Mouse (Mus musculus): Measurements from ENCODE around the gene Eif2b2. TPM values are rescaled to one million over a fixed set of nuclear protein-coding genes. Genes with fewer than 3 reads are reported as not detected.

The Eif2b2 gene
- polyA plus RNA-seq (2012; ENCODE audit: insufficient read depth, insufficient read length, missing spikeins): 34.3 and 45.1 TPM in 2 replicates

DNA sequence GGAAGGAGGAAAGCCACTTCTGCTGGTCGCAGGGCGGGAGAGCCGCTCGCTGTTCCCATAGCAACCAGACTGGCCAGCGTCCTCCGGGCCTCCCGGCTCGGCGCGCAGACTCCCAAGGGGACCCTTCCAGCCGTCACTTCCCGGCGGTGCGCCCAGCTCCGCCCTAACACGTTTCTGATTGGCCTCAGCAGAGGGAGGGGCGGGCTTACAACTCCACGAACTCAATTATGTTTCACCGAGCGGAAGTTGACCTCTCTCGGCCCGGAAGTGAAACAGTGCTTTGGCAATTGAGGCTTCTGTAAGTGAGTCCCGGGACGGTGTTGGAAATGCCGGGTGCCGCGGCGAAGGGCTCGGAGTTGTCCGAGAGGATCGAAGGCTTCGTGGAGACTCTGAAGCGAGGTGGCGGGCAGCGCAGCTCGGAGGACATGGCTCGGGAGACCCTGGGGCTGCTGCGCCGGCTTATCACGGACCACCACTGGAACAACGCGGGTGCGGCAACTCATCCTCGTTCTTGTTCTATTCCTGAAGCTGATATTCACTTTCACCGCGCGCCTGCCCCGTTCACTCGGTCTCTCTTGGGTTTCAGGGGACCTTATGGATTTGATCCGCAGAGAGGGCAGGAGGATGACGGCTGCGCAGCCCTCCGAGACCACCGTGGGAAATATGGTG is at the start of gene Eif2b2:
Gene Eif2b2, plus strand, starts transcription at position 246 of the 669 bp plus-strand sequence.
- H3K4me3 ChIP-seq (ENCODE audit: insufficient read depth, low read length): peak within 1 kb of the TSS; percentile 74
- no peak for TF ChIP-seq CTCF (IDR thresholded peaks at IDR 0.05; ENCODE audit: low read depth, low read length)
- TF ChIP-seq POLR2A (IDR thresholded peaks at IDR 0.05; ENCODE audit: borderline replicate concordance, low read depth, low read length): no peak
- H3K4me1 ChIP-seq (ENCODE audit: control insufficient read depth, insufficient read depth, low read length): peaks cover 10% of the 10 kb centered on the region
- no peak within 1 kb of the TSS for H3K27ac ChIP-seq (ENCODE audit: insufficient read depth, low read depth, low read length)

DNA sequence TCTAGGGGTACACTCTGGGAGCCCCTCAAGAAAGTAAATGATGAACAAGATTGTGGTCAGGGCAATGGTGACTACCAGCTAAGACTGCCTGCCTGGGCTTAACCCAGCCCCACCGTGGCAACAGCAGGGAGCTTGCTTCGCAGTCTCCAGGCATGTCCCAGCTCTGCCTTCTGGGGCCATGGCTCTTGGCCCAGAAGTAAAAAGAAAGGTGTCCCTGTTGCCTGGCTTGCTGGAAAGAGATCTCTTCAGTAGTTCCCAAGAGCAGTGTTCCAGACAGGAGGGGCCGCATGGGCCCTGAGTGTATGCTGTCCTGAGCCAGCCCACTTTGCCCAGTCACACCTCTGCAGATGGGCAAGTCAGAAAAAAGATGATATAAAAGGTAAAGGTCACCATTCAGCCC is 49.4 kb upstream of the Eif2b2 start:
- no peak overlapping the region for H3K4me3 ChIP-seq (ENCODE audit: insufficient read depth, low read length)
- H3K4me1 ChIP-seq (ENCODE audit: control insufficient read depth, insufficient read depth, low read length): peaks cover 2% of the 10 kb centered on the region; the same call in 1 of the 2 replicates
- no peak overlapping the region for H3K27ac ChIP-seq (ENCODE audit: insufficient read depth, low read depth, low read length)
- TF ChIP-seq POLR2A (IDR thresholded peaks at IDR 0.05; ENCODE audit: borderline replicate concordance, low read depth, low read length) (no peak), CTCF (IDR thresholded peaks at IDR 0.05; ENCODE audit: low read depth, low read length) (no peak)

DNA sequence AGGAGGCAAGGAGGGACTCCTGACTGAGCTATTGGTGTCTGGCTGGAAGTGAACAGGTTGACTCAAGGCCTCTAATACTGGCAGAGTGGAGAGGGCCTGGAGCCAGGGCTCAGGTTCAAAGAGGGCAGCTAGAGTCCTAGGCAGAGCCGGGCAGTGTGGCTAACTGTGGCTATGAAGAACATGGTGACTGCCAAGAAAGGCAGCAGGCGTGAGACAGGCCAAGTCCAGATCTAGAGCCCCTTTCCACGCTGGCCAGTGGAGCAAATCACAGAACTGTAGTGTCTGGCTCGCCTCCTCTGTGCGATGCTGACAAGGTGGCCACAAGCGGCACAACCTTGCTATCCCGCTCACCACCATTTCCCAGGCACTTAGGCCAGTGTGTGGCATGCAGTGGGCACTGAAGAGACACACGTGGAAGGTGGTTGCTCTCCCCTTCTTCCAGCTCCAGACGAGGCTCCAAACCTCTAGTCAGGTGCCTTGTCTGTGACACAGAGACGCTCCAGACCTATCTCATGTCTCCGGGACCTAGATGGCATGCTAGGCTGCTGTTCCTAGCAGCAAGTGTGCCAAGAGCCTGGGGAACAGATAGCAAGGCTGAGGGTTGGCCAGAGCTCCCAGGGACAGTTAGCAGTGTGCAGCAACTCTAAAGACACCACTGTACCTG is 48.9 kb upstream of the Eif2b2 start:
- TF ChIP-seq CTCF (IDR thresholded peaks at IDR 0.05; ENCODE audit: low read depth, low read length) (no peak), POLR2A (IDR thresholded peaks at IDR 0.05; ENCODE audit: borderline replicate concordance, low read depth, low read length) (no peak)
- H3K27ac ChIP-seq (ENCODE audit: insufficient read depth, low read depth, low read length): no peak overlapping the region
- peaks cover 2% of the 10 kb centered on the region; the same call in 1 of the 2 replicates for H3K4me1 ChIP-seq (ENCODE audit: control insufficient read depth, insufficient read depth, low read length)
- H3K4me3 ChIP-seq (ENCODE audit: insufficient read depth, low read length): no peak overlapping the region

DNA sequence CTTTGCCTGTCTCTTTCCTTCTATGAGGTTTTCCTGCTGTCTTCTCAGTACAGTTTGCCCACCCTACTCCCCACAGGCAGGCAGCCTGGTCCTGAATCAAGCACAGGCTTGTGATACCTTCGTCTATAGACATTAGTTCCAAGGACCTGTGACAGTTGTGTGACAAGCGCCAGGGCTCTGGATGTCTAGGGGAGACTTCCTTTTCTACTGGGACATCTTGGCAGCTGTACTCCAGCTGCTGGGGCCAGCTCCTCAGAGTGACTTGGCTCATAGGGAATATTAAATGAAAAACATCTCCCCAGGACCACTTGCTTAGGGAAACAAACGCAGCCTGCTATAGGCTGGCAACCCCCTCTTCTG is 48.4 kb upstream of the Eif2b2 start:
- Histone ChIP-seq H3K4me3 (ENCODE audit: insufficient read depth, low read length) (no peak overlapping the region), H3K4me1 (ENCODE audit: control insufficient read depth, insufficient read depth, low read length) (peaks cover 2% of the 10 kb centered on the region; the same call in 1 of the 2 replicates), H3K27ac (ENCODE audit: insufficient read depth, low read depth, low read length) (no peak overlapping the region)
- TF ChIP-seq POLR2A (IDR thresholded peaks at IDR 0.05; ENCODE audit: borderline replicate concordance, low read depth, low read length) (no peak), CTCF (IDR thresholded peaks at IDR 0.05; ENCODE audit: low read depth, low read length) (no peak)

DNA sequence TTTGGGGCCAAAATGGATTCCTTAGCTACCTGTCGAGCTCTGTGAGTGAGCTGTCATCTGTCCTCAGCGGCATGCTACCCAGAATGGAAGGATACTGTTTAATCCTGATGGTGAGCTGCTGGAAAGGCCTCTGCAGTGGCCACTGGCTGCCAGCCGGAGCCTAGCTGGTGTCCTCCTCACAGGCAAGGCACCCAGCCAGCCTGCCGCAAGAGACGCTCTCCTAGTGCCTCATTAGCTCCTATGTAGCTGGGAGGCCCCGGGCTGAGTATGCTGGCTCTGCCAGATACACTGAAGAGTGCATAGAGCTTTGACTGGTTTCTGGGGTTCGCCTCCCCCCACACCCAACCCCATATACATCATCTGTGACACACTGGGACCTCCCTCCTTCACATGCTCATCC is 45.3 kb upstream of the Eif2b2 start:
- peaks cover 6% of the 10 kb centered on the region for H3K4me1 ChIP-seq (ENCODE audit: control insufficient read depth, insufficient read depth, low read length)
- TF ChIP-seq CTCF (IDR thresholded peaks at IDR 0.05; ENCODE audit: low read depth, low read length) (no peak), POLR2A (IDR thresholded peaks at IDR 0.05; ENCODE audit: borderline replicate concordance, low read depth, low read length) (no peak)
- H3K4me3 ChIP-seq (ENCODE audit: insufficient read depth, low read length): no peak overlapping the region
- no peak overlapping the region for H3K27ac ChIP-seq (ENCODE audit: insufficient read depth, low read depth, low read length)

DNA sequence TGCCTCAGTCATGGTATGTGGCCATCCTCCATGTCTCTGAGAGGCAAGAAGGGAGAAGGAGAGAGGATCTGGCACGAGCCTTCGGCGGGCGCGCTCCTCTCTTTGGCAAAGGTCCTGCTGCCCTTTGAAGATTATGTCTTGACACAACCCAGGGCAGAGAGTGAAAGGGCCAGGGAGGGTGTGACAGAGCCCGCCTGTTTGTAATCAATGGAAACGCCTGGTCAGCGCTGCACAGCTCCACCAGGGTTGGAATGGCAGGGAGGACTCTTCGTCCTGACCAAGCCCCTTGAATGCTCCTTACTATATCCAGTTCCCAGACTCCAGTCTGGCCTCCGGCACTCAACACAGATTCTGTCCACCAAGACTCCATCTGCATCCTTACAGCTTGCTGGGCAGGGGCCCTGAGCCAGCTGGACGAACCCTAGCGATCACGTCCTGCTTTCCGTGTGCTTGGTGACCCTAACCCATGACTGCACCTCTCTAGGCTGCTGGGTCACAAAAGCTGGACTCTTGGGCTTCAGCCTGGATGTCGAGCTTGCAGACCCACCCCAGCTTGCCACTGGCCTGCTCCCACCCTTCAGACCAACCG is 44.1 kb upstream of the Eif2b2 start:
- TF ChIP-seq CTCF (IDR thresholded peaks at IDR 0.05; ENCODE audit: low read depth, low read length): no peak
- TF ChIP-seq POLR2A (IDR thresholded peaks at IDR 0.05; ENCODE audit: borderline replicate concordance, low read depth, low read length): no peak
- Histone ChIP-seq H3K27ac (ENCODE audit: insufficient read depth, low read depth, low read length) (no peak overlapping the region), H3K4me3 (ENCODE audit: insufficient read depth, low read length) (no peak overlapping the region), H3K4me1 (ENCODE audit: control insufficient read depth, insufficient read depth, low read length) (peaks cover 4% of the 10 kb centered on the region; the same call in 1 of the 2 replicates)

DNA sequence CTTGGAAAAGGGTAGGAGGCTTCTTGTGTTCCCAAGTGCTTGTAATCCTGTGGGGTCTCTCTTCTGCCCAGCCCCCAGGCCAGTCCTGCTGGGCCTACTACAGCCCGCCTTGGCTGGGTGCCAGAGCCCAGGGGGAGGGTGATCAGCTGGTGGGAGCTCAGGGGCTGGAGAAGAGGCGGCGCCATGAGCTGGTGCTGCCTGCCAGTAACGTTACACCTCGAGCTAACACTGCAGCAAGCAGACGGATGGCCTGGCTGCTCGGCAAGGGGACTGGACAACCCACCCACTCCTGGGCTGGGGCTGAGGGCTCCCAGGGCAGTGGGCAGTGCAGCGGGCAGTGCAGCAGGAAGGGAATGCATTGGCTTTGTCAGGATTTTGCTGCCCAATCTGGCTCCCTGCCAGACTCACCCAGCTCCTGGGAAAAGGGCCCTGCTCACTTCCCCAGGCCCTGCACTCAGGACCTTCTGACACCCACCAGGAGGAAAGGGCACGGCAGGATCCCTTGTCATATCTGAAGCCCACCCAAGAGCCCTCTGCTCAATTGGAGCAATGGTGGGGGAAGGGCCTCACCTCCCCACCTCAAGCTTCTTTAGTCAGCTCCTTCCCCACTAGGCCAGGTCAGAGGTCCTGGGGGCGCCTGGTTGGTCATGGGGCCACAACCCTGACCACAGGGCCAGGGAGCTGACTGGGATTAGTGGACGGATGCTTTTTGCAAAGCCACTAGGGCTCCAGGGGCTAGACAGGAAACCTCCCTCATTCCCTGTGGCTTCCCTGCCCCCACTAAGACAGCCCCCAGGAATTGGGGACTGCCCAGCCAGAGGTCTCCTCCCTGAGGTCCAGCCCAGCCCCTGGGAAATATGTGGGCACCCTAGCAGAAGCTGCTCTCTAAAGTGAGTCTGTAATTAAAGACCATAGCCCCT is 43.1 kb upstream of the Eif2b2 start:
- no peak for TF ChIP-seq POLR2A (IDR thresholded peaks at IDR 0.05; ENCODE audit: borderline replicate concordance, low read depth, low read length)
- TF ChIP-seq CTCF (IDR thresholded peaks at IDR 0.05; ENCODE audit: low read depth, low read length): no peak
- Histone ChIP-seq H3K4me3 (ENCODE audit: insufficient read depth, low read length) (no peak overlapping the region), H3K27ac (ENCODE audit: insufficient read depth, low read depth, low read length) (no peak overlapping the region), H3K4me1 (ENCODE audit: control insufficient read depth, insufficient read depth, low read length) (peaks cover 4% of the 10 kb centered on the region; the same call in 1 of the 2 replicates)

DNA sequence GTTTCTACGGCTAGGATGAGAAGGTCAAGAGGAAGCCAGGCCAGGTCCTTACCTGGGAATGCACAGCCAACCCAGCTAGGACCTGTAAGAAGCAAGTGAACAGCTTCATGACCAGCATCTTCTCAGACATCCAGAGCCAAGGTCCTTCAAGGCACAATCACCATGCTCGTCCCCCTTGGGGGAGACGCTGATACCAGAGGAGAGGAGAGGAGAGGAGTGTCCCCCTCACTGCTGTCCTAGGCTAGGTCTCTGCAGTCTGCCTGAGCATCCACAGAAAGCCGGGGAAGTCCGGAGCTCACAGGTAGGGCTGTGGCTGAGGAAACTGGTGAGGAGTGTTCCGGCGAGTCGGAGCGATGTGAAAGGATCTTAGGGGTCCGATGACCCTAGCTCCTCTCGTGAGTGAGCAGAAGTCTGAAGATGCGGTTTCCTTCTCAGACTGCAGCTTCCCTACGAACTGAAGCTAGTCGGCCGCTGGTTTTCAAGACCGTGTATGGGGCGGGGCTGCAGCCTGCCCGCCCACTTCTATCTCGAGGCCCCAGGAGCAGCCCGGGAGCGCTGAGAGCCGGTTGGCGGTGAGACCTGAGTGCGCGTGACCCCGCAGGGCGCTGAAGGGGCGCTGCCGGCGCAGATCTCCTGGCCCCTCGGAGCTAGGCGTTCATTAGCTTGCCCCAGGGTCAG is 42.3 kb upstream of the Eif2b2 start:
- H3K27ac ChIP-seq (ENCODE audit: insufficient read depth, low read depth, low read length): no peak overlapping the region
- TF ChIP-seq POLR2A (IDR thresholded peaks at IDR 0.05; ENCODE audit: borderline replicate concordance, low read depth, low read length) (no peak), CTCF (IDR thresholded peaks at IDR 0.05; ENCODE audit: low read depth, low read length) (no peak)
- H3K4me3 ChIP-seq (ENCODE audit: insufficient read depth, low read length): peak overlapping the region; percentile 39
- H3K4me1 ChIP-seq (ENCODE audit: control insufficient read depth, insufficient read depth, low read length): peaks cover 4% of the 10 kb centered on the region; the same call in 1 of the 2 replicates
